Mouse (Mus musculus) limb, embryonic 12.5 days (tissue): ENCODE measurements around the gene Clec2i. TPM values are rescaled to one million over a fixed set of nuclear protein-coding genes. Genes with fewer than 3 reads are reported as not detected.
"Not testable (repeated sequence)": the region's sequence is repeated elsewhere in the genome, so short reads cannot be mapped to it uniquely, and the experiment has no call there.

Source experiments
- ATAC-seq: fragments of 200-750 bp; cut with Nextera tagmentation; 2 replicates; pipeline ENCODE4 v1.8.0; 2017; ENCODE audit warnings: low read depth, moderate TSS enrichment; ENCODE audit not compliant: insufficient number of reproducible peaks, insufficient read depth, low FRiP score, low TSS enrichment
- H3K27ac ChIP-seq: fragments of 300-500 bp; sonication (generic); 2 replicates; pipeline ENCODE4 v1.5.1; 2016; ENCODE audit warnings: mild to moderate bottlenecking, moderate library complexity
- H3K27me3 ChIP-seq: fragments of 300-500 bp; sonication (generic); 2 replicates; pipeline ENCODE4 v1.6.1; 2016; ENCODE audit warnings: mild to moderate bottlenecking, moderate library complexity
- H3K36me3 ChIP-seq: fragments of 300-500 bp; sonication (generic); 2 replicates; pipeline ENCODE4 v1.6.1; 2016; ENCODE audit warnings: mild to moderate bottlenecking, moderate library complexity
- H3K4me1 ChIP-seq: fragments of 300-500 bp; sonication (generic); replicated peaks from 2 replicates; pipeline ENCODE4 v1.6.1; 2016
- H3K4me2 ChIP-seq: fragments of 300-500 bp; sonication (generic); 2 replicates; pipeline ENCODE4 v1.6.1; 2016; ENCODE audit warnings: mild to moderate bottlenecking, moderate library complexity
- H3K4me3 ChIP-seq: fragments of 300-500 bp; sonication (generic); replicated peaks from 2 replicates; pipeline ENCODE4 v1.5.1; 2016; ENCODE audit warnings: mild to moderate bottlenecking
- H3K9ac ChIP-seq: fragments of 300-500 bp; sonication (generic); replicated peaks from 2 replicates; pipeline ENCODE4 v1.6.1; 2016; ENCODE audit warnings: mild to moderate bottlenecking, moderate library complexity
- H3K9me3 ChIP-seq: fragments of 300-500 bp; sonication (generic); 2 replicates; pipeline ENCODE4 v1.6.1; 2016; ENCODE audit warnings: mild to moderate bottlenecking, moderate library complexity
- WGBS: fragments of 180-500 bp; shearing (Covaris S2); methylation state at CpG from one replicate; pipeline ENCODE4 v1.1.7; 2016; 5-methylcytosine and 5-hydroxymethylcytosine counted together
- polyA plus RNA-seq: library from polyadenylated mRNA; unstranded; fragments of >200 nt; fragmentation: Nextera tagmentation; extraction: Ambion mirVana; gene quantifications from 2 replicates; pipeline ENCODE4 v1.2.1, GENCODE M21; 2016

Clec2i gene
- polyA plus RNA-seq, 1 experiment from 2014 or later = not detected

GRCm38 (mm10) chr6:128856250-128856649 lies 31.1 kb upstream of the Clec2i start:
- Histone ChIP-seq H3K4me3 (no peak overlapping the region), H3K9ac (no peak overlapping the region), H3K27ac (no peak overlapping the region), H3K4me2 (no peak overlapping the region), H3K4me1 (no peaks in the 10 kb centered on the region), H3K36me3 (no peaks in the 10 kb centered on the region), H3K27me3 (no peaks in the 10 kb centered on the region), H3K9me3 (no peaks in the 10 kb centered on the region)
- 77% methylated on average over 5 of the region's 5 CpGs for WGBS
- no peak for ATAC-seq

- Histone ChIP-seq H3K27me3 (no peaks in the 10 kb centered on the region), H3K36me3 (no peaks in the 10 kb centered on the region), H3K9me3 (no peaks in the 10 kb centered on the region), H3K4me3 (no peak overlapping the region), H3K27ac (no peak overlapping the region), H3K9ac (no peak overlapping the region), H3K4me2 (no peak overlapping the region), H3K4me1 (no peaks in the 10 kb centered on the region)
- no peak for ATAC-seq
- 78% methylated on average over 2 of the region's 2 CpGs for WGBS
Observed at GRCm38 (mm10) chr6:128857976-128858375, 29.4 kb upstream of the Clec2i start.

- no peak overlapping the region for H3K27ac ChIP-seq
- WGBS = 13% methylated on average over 3 of the region's 3 CpGs
- H3K9ac ChIP-seq = no peak overlapping the region
- no peaks in the 10 kb centered on the region for H3K36me3 ChIP-seq
- no peaks in the 10 kb centered on the region for H3K4me1 ChIP-seq
- H3K27me3 ChIP-seq = no peaks in the 10 kb centered on the region
- H3K4me2 ChIP-seq = no peak overlapping the region
- no peak for ATAC-seq
- H3K9me3 ChIP-seq = no peaks in the 10 kb centered on the region
- no peak overlapping the region for H3K4me3 ChIP-seq
Observed at GRCm38 (mm10) chr6:128868861-128869260, 18.5 kb upstream of the Clec2i start.

GRCm38 (mm10) chr6:128871910-128872610 lies 15.3 kb upstream of the Clec2i start:
- Histone ChIP-seq H3K27ac (no peak overlapping the region), H3K4me3 (no peak overlapping the region), H3K36me3 (no peaks in the 10 kb centered on the region), H3K4me1 (no peaks in the 10 kb centered on the region), H3K4me2 (no peak overlapping the region), H3K27me3 (no peaks in the 10 kb centered on the region), H3K9ac (no peak overlapping the region), H3K9me3 (peaks cover 5% of the 10 kb centered on the region; the same call in 1 of the 2 replicates)
- WGBS = 85% methylated on average over 1 of the region's 1 CpGs
- ATAC-seq = no peak

- Histone ChIP-seq H3K27me3 (no peaks in the 10 kb centered on the region), H3K27ac (no peak overlapping the region), H3K9me3 (no peaks in the 10 kb centered on the region), H3K9ac (no peak overlapping the region), H3K36me3 (no peaks in the 10 kb centered on the region), H3K4me1 (no peaks in the 10 kb centered on the region), H3K4me2 (no peak overlapping the region), H3K4me3 (no peak overlapping the region)
- 83% methylated on average over 5 of the region's 5 CpGs for WGBS
- ATAC-seq = no peak; the same call in 1 of the 2 replicates
Observed at GRCm38 (mm10) chr6:128888834-128889233, 1.4 kb downstream of the Clec2i start.

- Histone ChIP-seq H3K4me2 (no peak within 1 kb of the TSS), H3K9ac (no peak within 1 kb of the TSS), H3K27me3 (no peaks in the 10 kb centered on the region), H3K9me3 (no peaks in the 10 kb centered on the region), H3K4me3 (no peak within 1 kb of the TSS), H3K4me1 (no peaks in the 10 kb centered on the region), H3K27ac (no peak within 1 kb of the TSS), H3K36me3 (no peaks in the 10 kb centered on the region)
- 75% methylated on average over 2 of the region's 2 CpGs for WGBS
- ATAC-seq = no peak
Observed at GRCm38 (mm10) chr6:128890948-128891355, 3.6 kb downstream of the Clec2i start, which contains the start of gene BC035044. BC035044 (minus strand) TSS chr6:128891126.

- Histone ChIP-seq H3K4me2 (no peak overlapping the region), H3K9ac (no peak overlapping the region), H3K4me1 (no peaks in the 10 kb centered on the region), H3K4me3 (no peak overlapping the region), H3K27me3 (no peaks in the 10 kb centered on the region), H3K9me3 (no peaks in the 10 kb centered on the region), H3K27ac (no peak overlapping the region), H3K36me3 (no peaks in the 10 kb centered on the region)
- 90% methylated on average over 3 of the region's 3 CpGs for WGBS
- ATAC-seq = no peak
Observed at GRCm38 (mm10) chr6:128895404-128896001, 8.1 kb downstream of the Clec2i start.

- Histone ChIP-seq H3K27me3 (no peaks in the 10 kb centered on the region), H3K9me3 (no peaks in the 10 kb centered on the region), H3K27ac (no peak overlapping the region), H3K4me1 (no peaks in the 10 kb centered on the region), H3K4me2 (no peak overlapping the region), H3K36me3 (no peaks in the 10 kb centered on the region), H3K4me3 (no peak overlapping the region), H3K9ac (no peak overlapping the region)
- ATAC-seq = no peak
- 90% methylated on average over 2 of the region's 2 CpGs for WGBS
Observed at GRCm38 (mm10) chr6:128900044-128900443, 12.7 kb downstream of the Clec2i start.

GRCm38 (mm10) chr6:128900796-128901552 lies 13.6 kb downstream of the Clec2i start:
- 88% methylated on average over 6 of the region's 6 CpGs for WGBS
- H3K27ac ChIP-seq, H3K9ac ChIP-seq, H3K4me1 ChIP-seq, H3K4me2 ChIP-seq, H3K36me3 ChIP-seq, H3K9me3 ChIP-seq, H3K27me3 ChIP-seq, ATAC-seq, H3K4me3 ChIP-seq: not testable (repeated sequence)

GRCm38 (mm10) chr6:128913598-128914254 lies 26.3 kb downstream of the Clec2i start:
- Histone ChIP-seq H3K4me3 (no peak overlapping the region), H3K27me3 (no peaks in the 10 kb centered on the region), H3K27ac (no peak overlapping the region), H3K4me1 (no peaks in the 10 kb centered on the region), H3K9ac (no peak overlapping the region), H3K9me3 (no peaks in the 10 kb centered on the region), H3K36me3 (no peaks in the 10 kb centered on the region), H3K4me2 (no peak overlapping the region)
- no peak for ATAC-seq
- 77% methylated on average over 2 of the region's 2 CpGs for WGBS

GRCm38 (mm10) chr6:128917322-128917721 lies 29.9 kb downstream of the Clec2i start:
- Histone ChIP-seq H3K27ac (no peak overlapping the region), H3K9me3 (peaks cover 6% of the 10 kb centered on the region; the same call in 1 of the 2 replicates), H3K36me3 (no peaks in the 10 kb centered on the region), H3K9ac (no peak overlapping the region), H3K27me3 (no peaks in the 10 kb centered on the region), H3K4me3 (no peak overlapping the region), H3K4me1 (no peaks in the 10 kb centered on the region), H3K4me2 (no peak overlapping the region)
- no peak for ATAC-seq
- 89% methylated on average over 2 of the region's 2 CpGs for WGBS
